Mouse (Mus musculus) urinary bladder, postnatal 14 days (tissue): ENCODE data around the gene Ctsc.

ENCODE experiments used
- DNase-seq: peaks from one replicate; pipeline ENCODE4 v3.0.0; 2021; ENCODE audit warnings: low spot score

Gene Ctsc

DNA sequence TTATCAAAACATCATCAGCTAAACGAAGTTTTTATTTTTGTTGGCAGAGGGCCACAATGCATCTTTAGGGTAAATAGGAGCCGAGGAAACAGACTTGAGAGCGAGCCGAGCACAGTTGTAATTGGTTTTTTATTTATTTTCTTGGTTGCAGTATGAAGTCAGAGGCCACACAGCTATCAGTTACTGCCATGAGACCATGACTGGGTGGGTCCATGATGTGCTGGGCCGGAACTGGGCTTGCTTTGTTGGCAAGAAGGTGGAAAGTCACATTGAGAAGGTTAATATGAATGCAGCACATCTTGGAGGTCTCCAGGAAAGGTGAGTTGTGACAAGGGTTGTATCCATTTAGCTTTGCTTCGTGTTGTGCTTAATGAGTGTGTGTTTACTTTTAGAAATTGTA is 19.0 kb downstream of the Ctsc start:
- no peak for DNase-seq

DNA sequence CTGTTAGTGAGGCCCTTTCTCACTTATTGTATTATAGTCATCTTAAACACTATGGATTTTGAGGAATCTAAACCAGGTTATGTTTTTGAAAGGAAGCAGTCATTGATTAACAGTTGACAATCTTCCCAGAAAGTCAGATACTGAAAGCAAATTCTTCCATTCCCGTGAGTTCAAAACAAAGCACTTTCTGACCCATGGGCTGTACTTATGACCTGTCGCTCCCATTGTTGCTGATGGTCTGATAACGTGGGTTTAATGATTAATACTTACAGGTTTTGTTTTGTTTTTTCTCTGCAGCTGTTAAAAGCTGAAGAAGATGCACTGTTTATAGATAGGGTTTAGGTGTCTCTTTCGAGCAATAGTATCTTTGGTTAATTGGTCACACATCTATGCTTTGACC is 27.9 kb downstream of the Ctsc start:
- no peak for DNase-seq

DNA sequence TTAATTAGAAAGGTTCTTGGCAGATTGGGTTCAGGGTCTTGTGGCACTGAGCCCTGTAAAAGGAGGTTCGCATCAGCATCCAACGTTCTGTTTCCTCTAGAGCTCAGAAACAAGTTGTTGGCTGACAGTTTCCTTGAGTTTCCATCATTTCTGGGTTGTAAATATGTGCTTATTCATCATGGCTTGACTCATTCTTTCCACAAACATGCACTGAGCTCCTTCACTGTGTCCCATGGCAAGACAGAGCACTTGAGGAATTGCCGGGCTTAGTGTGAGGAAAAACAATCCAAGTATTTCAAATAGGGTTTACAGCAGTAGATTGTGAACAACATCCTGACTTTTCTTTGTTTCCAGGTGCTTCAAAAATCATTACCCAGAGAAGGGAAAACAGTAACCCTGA is 28.8 kb downstream of the Ctsc start:
- DNase-seq: no peak

GRCm38 (mm10) chr7:88310398-88311180 is 32.7 kb downstream of the Ctsc start:
- DNase-seq: no peak

- DNase-seq: no peak
These were observed 38.5 kb downstream of the Ctsc start for GRCm38 (mm10) chr7:88316408-88316807.

DNA sequence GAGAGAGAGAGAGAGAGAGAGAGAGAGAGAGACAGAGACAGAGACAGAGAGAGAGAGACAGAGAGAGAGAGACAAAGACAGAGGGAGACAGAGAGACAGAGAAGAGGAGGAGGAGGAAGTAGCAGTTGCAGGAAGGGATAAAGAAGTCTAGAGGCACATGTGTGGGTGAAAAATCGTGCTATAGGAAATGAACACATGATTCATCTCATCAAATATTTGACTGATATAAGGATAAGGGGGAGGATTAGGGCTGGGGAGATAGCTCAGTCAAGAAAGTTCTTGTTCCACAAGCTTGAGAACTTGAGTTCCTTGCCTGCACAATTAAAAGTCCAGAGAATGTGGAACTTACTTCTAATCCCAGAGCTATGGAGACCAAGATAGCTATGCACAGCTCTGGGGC is 40.6 kb downstream of the Ctsc start:
- no peak for DNase-seq

- DNase-seq: no peak
These were observed 41.0 kb downstream of the Ctsc start for GRCm38 (mm10) chr7:88318904-88319303.

GRCm38 (mm10) chr7:88319414-88320140 is 41.7 kb downstream of the Ctsc start:
- no peak for DNase-seq

GRCm38 (mm10) chr7:88320628-88321336 is 42.9 kb downstream of the Ctsc start:
- peak; percentile 4 for DNase-seq

DNA sequence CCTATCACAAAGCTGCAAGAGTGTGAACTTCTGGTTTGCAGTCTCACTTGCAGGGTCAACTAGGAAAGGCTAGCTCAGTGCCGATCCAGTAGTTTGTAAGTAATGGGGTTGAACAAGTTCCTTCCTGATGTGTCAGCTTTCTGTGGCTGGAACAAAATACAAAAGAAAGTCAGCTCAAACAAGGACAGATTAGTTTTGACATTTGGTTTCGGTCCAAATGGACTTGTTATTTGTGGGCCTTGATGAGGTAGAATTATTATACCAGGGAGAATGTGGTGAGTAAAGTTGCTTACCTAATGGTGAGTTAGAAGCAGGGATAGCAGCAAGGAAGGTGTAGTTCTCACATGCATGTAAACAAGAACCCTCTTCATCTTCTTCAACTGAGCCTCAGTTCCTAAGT is 44.5 kb downstream of the Ctsc start:
- DNase-seq: no peak

DNA sequence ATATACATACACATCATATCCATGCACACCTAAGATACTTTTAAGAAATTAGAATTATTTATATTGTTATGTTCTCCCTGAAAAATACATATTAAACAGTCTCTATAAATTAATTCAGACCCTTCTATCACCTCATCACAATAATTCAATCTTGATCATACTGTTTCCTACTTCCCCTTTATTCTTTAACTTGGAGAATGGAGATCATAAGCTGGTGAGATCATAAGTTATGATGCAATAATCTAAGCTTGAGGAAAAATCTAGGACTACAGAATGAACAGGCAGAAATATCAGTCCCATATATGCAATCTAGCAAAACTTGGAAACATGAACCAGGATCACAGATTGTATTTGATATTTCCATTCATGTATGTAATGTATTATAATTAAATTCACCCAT is 49.6 kb downstream of the Ctsc start:
- DNase-seq: no peak

DNA sequence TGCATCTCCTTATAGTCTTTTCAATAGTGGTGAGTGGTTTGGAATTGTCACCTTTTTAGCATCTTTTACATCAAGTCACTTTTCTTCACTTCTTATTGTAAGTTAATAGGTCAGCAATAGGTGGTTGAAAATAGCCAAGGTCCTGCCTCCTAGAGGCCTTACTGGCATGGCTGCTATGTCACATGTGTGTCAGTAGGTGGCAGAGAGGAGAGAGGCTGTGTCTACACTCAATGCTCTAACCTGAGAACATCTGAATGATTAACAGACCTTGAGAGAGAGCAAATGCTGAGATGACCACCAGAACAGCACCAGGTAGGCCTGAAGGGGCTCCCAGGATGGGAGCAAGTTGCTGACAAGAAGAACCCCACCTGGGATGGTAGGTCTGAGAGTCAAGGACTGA is 65.9 kb downstream of the Ctsc start:
- DNase-seq: no peak

DNA sequence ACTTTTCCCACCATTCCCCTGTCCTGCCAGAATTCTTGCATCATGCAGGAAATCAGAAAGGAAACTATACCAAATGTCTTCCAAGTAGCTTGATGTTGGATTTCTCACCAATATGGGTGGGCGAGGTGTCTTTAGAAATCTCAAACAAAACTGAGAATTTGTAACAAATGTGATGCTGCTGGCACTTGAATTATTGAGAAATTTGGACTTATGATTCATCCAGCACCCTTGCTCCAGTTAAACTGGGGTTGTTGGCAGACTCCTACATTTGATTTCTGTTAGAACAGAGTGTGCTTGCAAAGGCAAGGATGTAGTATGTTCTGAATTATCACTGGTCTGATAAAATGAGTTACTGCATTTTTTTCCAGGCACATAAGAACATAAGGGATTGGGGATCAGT is 68.2 kb downstream of the Ctsc start:
- no peak for DNase-seq

GRCm38 (mm10) chr7:88356871-88357776 is 79.2 kb downstream of the Ctsc start:
- peak; percentile 22 for DNase-seq

GRCm38 (mm10) chr7:88358042-88358878 is 80.4 kb downstream of the Ctsc start:
- no peak for DNase-seq
